In genomic region chr11:57535912-57536311, GRCm38 (mm10) we compare ENCODE assay signal across 15 mouse cellular contexts.
"Had no signal": no experiment of that assay in that cellular context is flagged by ENCODE, and none has a peak within 500 bp of the region (broad histone marks: within the 10 kb centered on the region; RNA-seq: fewer than 3 reads in every experiment).

No protein-coding gene starts in this region.

- H3K27me3 ChIP-seq: kidney, embryonic 15.5 days; liver, embryonic 12.5 days; neural tube, embryonic 15.5 days had no signal

- H3K4me1 ChIP-seq: limb, embryonic 10.5 days; liver, embryonic 12.5 days had no signal

- H3K9me3 ChIP-seq: kidney, embryonic 15.5 days; limb, embryonic 10.5 days; liver, embryonic 12.5 days; midbrain, embryonic 10.5 days; neural tube, embryonic 15.5 days had no signal

- H3K4me3 ChIP-seq: kidney, embryonic 15.5 days; left cerebral cortex, adult 2 months; limb, embryonic 10.5 days; liver, embryonic 12.5 days; midbrain, embryonic 10.5 days; myocyte; neural tube, embryonic 15.5 days had no signal

- H3K4me2 ChIP-seq: kidney, embryonic 15.5 days; liver, embryonic 12.5 days; neural tube, embryonic 15.5 days had no signal

- DNase-seq: kidney, adult 2 months; kidney, postnatal 14 days; midbrain, embryonic 14.5 days; right cerebral cortex, adult 18-20 months; right cerebral cortex, postnatal 25 days; thymus, adult 18-20 months; thymus, postnatal 14 days had no signal

- H3K27ac ChIP-seq: kidney, embryonic 15.5 days; left cerebral cortex, adult 2 months; limb, embryonic 10.5 days; liver, embryonic 12.5 days; midbrain, embryonic 10.5 days; neural tube, embryonic 15.5 days had no signal

- ATAC-seq: intestine, embryonic 16.5 days; liver, embryonic 12.5 days had no signal

- H3K9ac ChIP-seq: kidney, embryonic 15.5 days; liver, embryonic 12.5 days; neural tube, embryonic 15.5 days had no signal
